Mouse (Mus musculus) ES-Bruce4 (cell line): Measurements from ENCODE around the gene Trim47. TPM values are rescaled to one million over a fixed set of nuclear protein-coding genes. Genes with fewer than 3 reads are reported as not detected.

Experiments used
- H3K27ac ChIP-seq: 2 replicates; pipeline ENCODE4 v1.5.1; 2012; ENCODE audit warnings: low read length, inconsistent platforms; ENCODE audit not compliant: insufficient read depth
- H3K27me3 ChIP-seq: 2 replicates; pipeline ENCODE4 v1.6.1; 2012; ENCODE audit warnings: mild to moderate bottlenecking, low read length, inconsistent platforms; ENCODE audit not compliant: control insufficient read depth, poor library complexity, insufficient read depth, severe bottlenecking
- H3K36me3 ChIP-seq: 2 replicates; pipeline ENCODE4 v1.6.1; 2012; ENCODE audit warnings: inconsistent platforms, mild to moderate bottlenecking, low read length, moderate library complexity; ENCODE audit not compliant: control insufficient read depth, poor library complexity, insufficient read depth, severe bottlenecking
- H3K4me1 ChIP-seq: one replicate; pipeline ENCODE4 v1.8.1; 2011; ENCODE audit warnings: low read length; ENCODE audit not compliant: control insufficient read depth, insufficient read depth
- H3K4me3 ChIP-seq: 2 replicates; pipeline ENCODE4 v1.5.1; 2011; ENCODE audit warnings: low read depth, mild to moderate bottlenecking, low read length
- H3K9ac ChIP-seq: 2 replicates; pipeline ENCODE4 v1.6.1; 2012; ENCODE audit warnings: low read depth, mild to moderate bottlenecking, inconsistent platforms; ENCODE audit not compliant: poor library complexity, severe bottlenecking
- H3K9me3 ChIP-seq: replicated peaks from 2 replicates; pipeline ENCODE4 v1.6.1; 2012; ENCODE audit warnings: mild to moderate bottlenecking, low read length, inconsistent platforms; ENCODE audit not compliant: control insufficient read depth, poor library complexity, insufficient read depth, severe bottlenecking
- CTCF ChIP-seq: IDR thresholded peaks from one replicate; pipeline ENCODE4 v1.8.1; 2011; ENCODE audit warnings: low read depth, low read length
- EP300 ChIP-seq: IDR thresholded peaks from 2 replicates; pipeline ENCODE4 v1.6.1; 2011; ENCODE audit warnings: low read depth, low read length; ENCODE audit not compliant: insufficient read depth
- POLR2A ChIP-seq: IDR thresholded peaks from one replicate; pipeline ENCODE4 v1.8.1; 2011; ENCODE audit warnings: low read length; ENCODE audit not compliant: insufficient read depth
- polyA plus RNA-seq: library from polyadenylated mRNA; stranded (reverse); fragments of >200 nt; gene quantifications from 2 replicates; pipeline ENCODE4 v1.2.4, GENCODE M21; 2011; ENCODE audit warnings: low read depth; ENCODE audit not compliant: missing spikeins, insufficient read depth, insufficient read length

The Trim47 gene
- polyA plus RNA-seq, 1 experiment, result 3.9 TPM

- no peak overlapping the region for H3K27ac ChIP-seq
These were observed 42.2 kb upstream of the Trim47 start for GRCm38 (mm10) chr11:116169214-116169613.

GRCm38 (mm10) chr11:116167884-116168439, 41.0 kb upstream of the Trim47 start, which contains the start of gene Fbf1:
TSS of gene Fbf1 (minus strand) at chr11:116168166.
- Histone ChIP-seq H3K27me3 (no peaks in the 10 kb centered on the region), H3K27ac (no peak within 1 kb of the TSS), H3K36me3 (no peaks in the 10 kb centered on the region), H3K9ac (peak within 1 kb of the TSS; percentile 37), H3K9me3 (no peaks in the 10 kb centered on the region), H3K4me3 (peak within 1 kb of the TSS; percentile 68), H3K4me1 (no peaks in the 10 kb centered on the region)
- TF ChIP-seq POLR2A (peak; percentile 54), EP300 (no peak), CTCF (no peak)

More at GRCm38 (mm10) chr11:116169214-116169613, 42.2 kb upstream of the Trim47 start:
- H3K9ac ChIP-seq, result no peak overlapping the region
- H3K4me3 ChIP-seq, result no peak overlapping the region
- peaks cover 2% of the 10 kb centered on the region; the same call in 1 of the 2 replicates for H3K36me3 ChIP-seq
- no peaks in the 10 kb centered on the region for H3K27me3 ChIP-seq
- H3K4me1 ChIP-seq, result no peaks in the 10 kb centered on the region
- no peak for TF ChIP-seq CTCF
- no peak for TF ChIP-seq EP300
- no peak for TF ChIP-seq POLR2A
- no peaks in the 10 kb centered on the region for H3K9me3 ChIP-seq

DNA sequence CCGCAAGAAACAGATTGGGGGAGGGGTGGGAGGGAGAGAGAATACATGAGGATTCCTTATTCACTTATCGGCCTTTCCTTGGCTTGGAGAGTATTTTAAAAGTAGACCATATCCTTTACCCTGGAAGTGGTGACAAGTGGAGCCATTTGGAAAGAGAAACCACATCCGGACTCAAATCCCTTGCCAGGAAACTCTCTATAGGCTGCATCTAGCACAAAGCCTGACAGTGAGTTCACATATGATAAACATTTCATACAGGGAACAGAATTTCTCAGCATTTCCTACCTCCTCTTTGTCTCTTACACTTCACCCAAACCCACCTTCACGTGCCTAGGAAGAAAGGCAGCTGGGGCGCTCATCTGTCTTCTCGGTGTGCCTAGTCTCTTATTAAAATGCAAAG, 40.2 kb upstream of the Trim47 start:
- TF ChIP-seq EP300 (no peak), CTCF (no peak)
- no peaks in the 10 kb centered on the region for H3K4me1 ChIP-seq
- H3K36me3 ChIP-seq, result no peaks in the 10 kb centered on the region
- H3K4me3 ChIP-seq, result peak overlapping the region; percentile 68
- H3K9ac ChIP-seq, result peak overlapping the region; percentile 37
- no peak overlapping the region for H3K27ac ChIP-seq
- H3K9me3 ChIP-seq, result no peaks in the 10 kb centered on the region
- H3K27me3 ChIP-seq, result no peaks in the 10 kb centered on the region

DNA sequence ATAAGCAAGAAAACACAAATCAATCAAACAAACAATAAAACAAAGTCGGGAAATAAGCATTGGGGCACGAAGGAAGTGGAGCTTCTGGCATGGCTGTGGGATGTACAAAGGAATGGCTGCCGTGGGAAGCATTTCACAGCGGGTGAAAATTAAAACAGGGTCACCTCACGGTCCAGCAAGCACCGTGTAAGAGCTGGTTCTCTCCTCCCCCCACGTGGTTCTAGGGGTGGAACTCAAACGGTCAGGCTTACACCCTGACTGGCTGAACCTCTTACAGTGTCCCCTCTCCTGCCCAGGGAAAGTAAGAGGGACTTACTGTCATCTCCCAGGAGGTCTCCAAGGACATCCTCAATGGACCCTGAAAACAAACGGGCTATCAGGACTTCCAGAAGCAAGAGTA, 36.0 kb upstream of the Trim47 start:
- no peaks in the 10 kb centered on the region for H3K36me3 ChIP-seq

GRCm38 (mm10) chr11:116162146-116162545, 35.1 kb upstream of the Trim47 start:
- Histone ChIP-seq H3K9me3 (no peaks in the 10 kb centered on the region), H3K27me3 (no peaks in the 10 kb centered on the region), H3K4me3 (peak overlapping the region; percentile 33; the same call in 1 of the 2 replicates), H3K36me3 (no peaks in the 10 kb centered on the region), H3K27ac (no peak overlapping the region), H3K9ac (no peak overlapping the region), H3K4me1 (peaks cover 4% of the 10 kb centered on the region)
- no peak for TF ChIP-seq EP300
- TF ChIP-seq POLR2A, result no peak
- no peak for TF ChIP-seq CTCF

More for the DNA sequence above, 36.0 kb upstream of the Trim47 start:
- Histone ChIP-seq H3K27ac (no peak overlapping the region), H3K4me1 (peaks cover 4% of the 10 kb centered on the region), H3K27me3 (no peaks in the 10 kb centered on the region), H3K4me3 (no peak overlapping the region), H3K9ac (no peak overlapping the region), H3K9me3 (no peaks in the 10 kb centered on the region)
- TF ChIP-seq EP300, result no peak
- no peak for TF ChIP-seq POLR2A
- no peak for TF ChIP-seq CTCF

DNA sequence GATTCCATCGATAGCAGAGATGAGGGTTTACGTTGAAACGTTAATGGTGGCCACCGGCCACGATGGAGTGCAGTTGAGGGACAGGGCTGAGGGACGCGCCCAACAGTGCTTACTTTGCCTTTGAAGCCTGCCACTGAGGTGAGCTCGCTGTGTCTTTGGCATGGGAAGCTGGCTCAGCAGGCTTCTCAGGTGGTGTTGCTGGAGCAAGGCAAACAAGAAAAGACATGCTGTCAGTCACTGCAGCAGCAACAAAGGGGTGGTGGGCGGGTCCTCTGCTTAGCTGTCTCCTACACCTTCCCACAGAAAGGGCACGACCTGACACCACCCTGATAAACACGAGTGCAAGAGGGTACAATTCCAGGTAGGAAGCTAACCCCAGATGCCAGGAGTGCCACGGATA, 34.3 kb upstream of the Trim47 start:
- H3K9ac ChIP-seq, result no peak overlapping the region

More for the DNA sequence above, 34.3 kb upstream of the Trim47 start:
- Histone ChIP-seq H3K27me3 (no peaks in the 10 kb centered on the region), H3K27ac (no peak overlapping the region), H3K9me3 (no peaks in the 10 kb centered on the region), H3K4me3 (no peak overlapping the region), H3K4me1 (peaks cover 4% of the 10 kb centered on the region), H3K36me3 (no peaks in the 10 kb centered on the region)
- TF ChIP-seq POLR2A (no peak), EP300 (peak; percentile 66; the same call in 1 of the 2 replicates)
